Mouse (Mus musculus) heart, embryonic 16.5 days (tissue): ENCODE data around the gene Il20ra. TPM values are rescaled to one million over a fixed set of nuclear protein-coding genes. Genes with fewer than 3 reads are reported as not detected.

Experiments
- ATAC-seq: fragments of 200-750 bp; cut with Nextera tagmentation; replicated peaks from 2 replicates; pipeline ENCODE4 v1.8.0; 2017; ENCODE audit warnings: moderate number of reproducible peaks; ENCODE audit not compliant: insufficient read depth, low FRiP score; ENCODE audit errors: extremely low read depth
- H3K27ac ChIP-seq: fragments of 300-500 bp; sonication (generic); 2 replicates; pipeline ENCODE4 v1.5.1; 2014; ENCODE audit warnings: mild to moderate bottlenecking, low read length, control low read depth, moderate library complexity
- H3K27me3 ChIP-seq: fragments of 300-500 bp; sonication (generic); 2 replicates; pipeline ENCODE4 v1.6.1; 2014; ENCODE audit warnings: low read length, mixed read lengths; ENCODE audit not compliant: control insufficient read depth, insufficient read depth
- H3K36me3 ChIP-seq: fragments of 300-500 bp; sonication (generic); 2 replicates; pipeline ENCODE4 v1.6.1; 2014; ENCODE audit not compliant: control insufficient read depth, insufficient read depth
- H3K4me1 ChIP-seq: fragments of 300-500 bp; sonication (generic); 2 replicates; pipeline ENCODE4 v1.6.1; 2014; ENCODE audit warnings: low read length, mixed read lengths; ENCODE audit not compliant: control insufficient read depth, insufficient read depth
- H3K4me2 ChIP-seq: fragments of 300-500 bp; sonication (generic); 2 replicates; pipeline ENCODE4 v1.6.1; 2014; ENCODE audit warnings: low read depth, mild to moderate bottlenecking, control low read depth, low read length
- H3K4me3 ChIP-seq: fragments of 300-500 bp; sonication (generic); 2 replicates; pipeline ENCODE4 v1.5.1; 2014; ENCODE audit warnings: mild to moderate bottlenecking, control low read depth, low read length
- H3K9ac ChIP-seq: fragments of 300-500 bp; sonication (generic); 2 replicates; pipeline ENCODE4 v1.6.1; 2014; ENCODE audit warnings: low read length, control low read depth
- H3K9me3 ChIP-seq: fragments of 300-500 bp; sonication (generic); replicated peaks from 2 replicates; pipeline ENCODE4 v1.6.1; 2016; ENCODE audit warnings: low read length; ENCODE audit not compliant: control insufficient read depth
- WGBS: fragments of 180-500 bp; shearing (Covaris S2); extraction: QIAGEN DNeasy Blood & Tissue Kit; methylation state at CpG from one replicate; pipeline ENCODE4 v1.1.7; 2014; 5-methylcytosine and 5-hydroxymethylcytosine counted together
- polyA plus RNA-seq: library from polyadenylated mRNA; unstranded; fragments of >200 nt; fragmentation: Nextera tagmentation; extraction: Ambion mirVana; gene quantifications from 2 replicates; pipeline ENCODE4 v1.2.1, GENCODE M21; 2015

The Il20ra gene
- polyA plus RNA-seq, 1 experiment from 2014 or later, result 0.21 TPM

DNA sequence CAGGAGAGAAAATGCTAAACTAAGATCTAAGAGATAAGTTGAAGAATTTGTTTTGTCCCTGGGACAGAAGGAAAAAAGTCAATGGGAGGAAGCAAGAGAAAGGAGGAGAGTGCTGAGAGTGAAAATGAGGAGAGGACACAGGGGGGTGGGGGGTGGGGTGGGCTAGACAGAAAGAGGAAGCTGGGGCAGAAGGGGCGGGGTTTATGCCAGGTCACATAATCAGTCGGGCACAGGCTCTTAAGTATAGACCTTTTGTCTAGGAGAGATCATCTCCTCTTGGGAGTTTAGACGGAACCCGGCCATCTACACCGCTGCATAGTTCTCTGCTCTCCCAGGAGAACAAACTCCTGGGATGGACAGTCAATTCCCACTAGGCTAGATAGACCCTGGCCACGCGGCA is 90.6 kb downstream of the Il20ra start:
- Histone ChIP-seq H3K36me3 (no peaks in the 10 kb centered on the region), H3K4me2 (no peak overlapping the region), H3K4me3 (no peak overlapping the region), H3K27me3 (no peaks in the 10 kb centered on the region), H3K9ac (no peak overlapping the region), H3K27ac (no peak overlapping the region), H3K4me1 (no peaks in the 10 kb centered on the region), H3K9me3 (no peaks in the 10 kb centered on the region)
- ATAC-seq, result no peak
- 69% methylated on average over 7 of the region's 7 CpGs for WGBS

DNA sequence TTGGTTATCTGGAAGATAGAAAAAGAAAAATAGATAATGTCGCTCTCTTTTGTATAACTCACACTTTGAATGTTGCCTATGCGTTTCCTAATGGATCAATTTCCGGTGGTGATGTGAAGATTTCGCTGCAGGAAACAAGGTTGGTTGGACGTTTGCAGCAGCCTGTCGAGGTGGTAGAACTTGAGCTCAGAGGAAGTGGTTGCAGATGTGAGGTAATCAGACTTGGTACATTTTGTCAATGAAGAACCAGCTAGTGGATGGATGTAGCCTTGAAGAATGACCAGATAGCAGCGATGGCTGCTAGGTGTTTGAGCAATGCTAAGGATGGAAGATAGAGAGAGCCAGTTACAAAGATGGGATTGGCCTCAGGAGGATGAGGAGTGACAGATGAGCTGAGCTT is 92.4 kb downstream of the Il20ra start:
- ATAC-seq, result no peak
- WGBS, result 72% methylated on average over 7 of the region's 7 CpGs

More for the DNA sequence above, 92.4 kb downstream of the Il20ra start:
- Histone ChIP-seq H3K4me1 (no peaks in the 10 kb centered on the region), H3K27ac (no peak overlapping the region), H3K4me3 (no peak overlapping the region), H3K27me3 (no peaks in the 10 kb centered on the region), H3K9me3 (no peaks in the 10 kb centered on the region), H3K36me3 (no peaks in the 10 kb centered on the region), H3K4me2 (no peak overlapping the region), H3K9ac (no peak overlapping the region)

Other genes starting within 250 kb of the Il20ra start
- gene Ifngr1, start 120.6 kb upstream of the Il20ra start, polyA plus RNA-seq, result 50.2 and 69.7 TPM in 2 replicates
- gene Il22ra2, start 90.6 kb upstream of the Il20ra start, polyA plus RNA-seq, result not detected in 2 replicates
- gene Slc35d3, start 138.9 kb downstream of the Il20ra start, polyA plus RNA-seq, result 0.34 and 0.59 TPM in 2 replicates
- gene Pex7, start 195.1 kb downstream of the Il20ra start, polyA plus RNA-seq, result 38.6 and 41.4 TPM in 2 replicates
- gene Map3k5, start 221.9 kb downstream of the Il20ra start, polyA plus RNA-seq, result 2.8 and 3.0 TPM in 2 replicates